Mouse (Mus musculus) leukemia stem cell, adult 10-12 weeks (primary cell): Measurements from ENCODE around the gene L3hypdh. TPM values are rescaled to one million over a fixed set of nuclear protein-coding genes. Genes with fewer than 3 reads are reported as not detected.

Experiments
- polyA plus RNA-seq: library from polyadenylated mRNA; stranded (reverse); fragments of >175 nt; gene quantifications from 2 replicates; pipeline ENCODE4 v1.2.3, GENCODE M21; 2012; ENCODE audit warnings: low replicate concordance

The L3hypdh gene
- 0.09 TPM in 1 of 2 replicates, not detected in the other for polyA plus RNA-seq

DNA sequence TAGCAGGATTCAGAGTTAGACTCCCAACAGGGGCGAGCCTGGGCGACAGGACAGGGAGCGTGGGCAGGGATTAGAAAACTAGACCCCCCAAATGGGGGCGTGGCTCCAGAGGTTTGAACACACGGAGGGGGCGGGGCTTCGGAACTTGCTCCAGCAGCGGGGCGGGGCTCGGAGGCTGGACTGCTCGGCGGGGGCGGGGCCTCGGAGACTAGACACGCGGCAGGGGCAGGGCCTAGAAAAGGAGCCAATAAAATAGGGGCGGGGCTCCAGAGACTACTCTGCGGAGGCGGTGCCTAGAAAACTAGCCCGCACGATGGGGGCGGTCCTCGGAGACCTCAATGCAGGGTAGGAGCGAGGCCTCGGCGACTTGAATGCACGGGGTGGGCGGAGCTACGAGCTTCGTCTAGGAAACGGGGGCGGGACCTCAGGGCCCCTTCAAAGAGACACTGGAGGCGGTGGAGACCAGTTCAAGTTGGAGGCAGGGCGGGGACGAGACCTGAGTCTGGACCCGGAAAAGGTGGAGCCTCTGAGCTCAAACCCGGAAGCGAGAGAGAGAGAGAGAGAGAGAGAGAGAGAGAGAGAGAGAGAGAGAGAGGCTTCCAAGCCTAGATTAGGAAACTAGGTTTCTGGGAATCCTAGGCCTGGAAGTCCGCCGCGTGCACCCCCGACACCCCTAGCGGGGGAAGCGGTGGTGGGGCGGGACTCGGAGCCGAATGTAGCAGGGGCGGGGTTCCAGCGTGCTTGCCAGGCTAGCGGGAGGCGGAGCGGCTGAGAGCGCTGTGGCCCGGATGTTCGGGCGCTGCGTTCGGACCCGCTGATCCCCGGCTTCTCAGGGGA, at the start of gene L3hypdh, which contains the start of gene Jkamp:
L3hypdh (minus strand) TSS at position 111 of the 837 bp plus-strand sequence.
Jkamp (plus strand) TSS at position 261 of the 837 bp plus-strand sequence.

DNA sequence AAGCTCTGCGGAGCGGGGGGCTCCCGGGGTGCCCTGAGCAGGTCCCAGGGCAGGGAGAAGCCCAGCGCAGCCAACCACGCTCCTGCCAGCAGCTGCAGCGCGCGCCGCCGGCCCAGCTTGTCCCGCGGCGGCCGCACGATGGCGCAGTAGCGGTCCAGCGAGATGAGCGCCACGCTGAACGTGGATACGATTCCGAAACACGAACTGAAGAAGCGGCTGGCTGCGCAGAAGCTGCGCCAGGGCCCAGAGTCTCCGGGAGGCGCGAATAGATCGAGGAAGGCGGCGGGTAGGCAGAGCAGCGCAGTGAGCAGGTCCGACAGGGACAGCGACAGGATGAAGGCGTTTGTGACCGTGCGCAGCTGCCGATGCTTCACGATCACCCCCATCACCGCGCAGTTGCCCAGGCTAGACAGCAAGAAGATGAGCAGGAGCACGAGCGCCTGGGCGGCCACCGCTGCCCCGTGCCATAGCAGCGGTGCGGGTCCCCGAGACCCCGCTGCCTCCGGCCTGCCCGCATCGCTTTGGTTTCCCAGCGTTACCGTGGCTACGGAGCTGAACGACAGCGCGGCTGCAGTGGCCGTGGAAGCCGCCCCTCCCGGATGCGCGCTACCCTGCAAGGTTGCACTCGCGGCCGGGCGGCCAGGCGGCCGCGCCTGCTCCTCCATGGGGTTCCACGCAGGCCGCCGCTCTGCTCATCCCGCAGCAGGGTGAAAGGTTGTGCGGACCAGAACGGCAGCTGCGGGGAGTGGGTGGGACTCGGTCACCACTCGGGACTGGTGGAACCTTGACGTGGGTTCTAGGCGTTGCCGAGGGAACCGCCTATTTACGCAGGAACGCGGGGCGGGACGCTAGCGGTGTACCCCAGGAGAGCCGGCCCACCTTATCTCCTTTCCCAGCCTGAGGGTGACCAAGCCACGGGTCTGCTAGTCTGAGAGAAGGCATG, 14.6 kb downstream of the L3hypdh start, which contains the start of gene Gpr135:
Gpr135 (minus strand) TSS at position 799 of the 943 bp plus-strand sequence.

Other genes starting within 250 kb of the L3hypdh start
- gene Gpr135, start 14.3 kb downstream of the L3hypdh start, polyA plus RNA-seq = 0.12 TPM in 1 of 2 replicates, not detected in the other
- gene Jkamp, start 150 bp upstream of the L3hypdh start, polyA plus RNA-seq = 5.0 and 5.2 TPM in 2 replicates
- not detected in 2 replicates for gene Ccdc175, start 99.6 kb upstream of the L3hypdh start, polyA plus RNA-seq